Mouse (Mus musculus): ENCODE data around the gene Jhy.

Jhy gene

DNA sequence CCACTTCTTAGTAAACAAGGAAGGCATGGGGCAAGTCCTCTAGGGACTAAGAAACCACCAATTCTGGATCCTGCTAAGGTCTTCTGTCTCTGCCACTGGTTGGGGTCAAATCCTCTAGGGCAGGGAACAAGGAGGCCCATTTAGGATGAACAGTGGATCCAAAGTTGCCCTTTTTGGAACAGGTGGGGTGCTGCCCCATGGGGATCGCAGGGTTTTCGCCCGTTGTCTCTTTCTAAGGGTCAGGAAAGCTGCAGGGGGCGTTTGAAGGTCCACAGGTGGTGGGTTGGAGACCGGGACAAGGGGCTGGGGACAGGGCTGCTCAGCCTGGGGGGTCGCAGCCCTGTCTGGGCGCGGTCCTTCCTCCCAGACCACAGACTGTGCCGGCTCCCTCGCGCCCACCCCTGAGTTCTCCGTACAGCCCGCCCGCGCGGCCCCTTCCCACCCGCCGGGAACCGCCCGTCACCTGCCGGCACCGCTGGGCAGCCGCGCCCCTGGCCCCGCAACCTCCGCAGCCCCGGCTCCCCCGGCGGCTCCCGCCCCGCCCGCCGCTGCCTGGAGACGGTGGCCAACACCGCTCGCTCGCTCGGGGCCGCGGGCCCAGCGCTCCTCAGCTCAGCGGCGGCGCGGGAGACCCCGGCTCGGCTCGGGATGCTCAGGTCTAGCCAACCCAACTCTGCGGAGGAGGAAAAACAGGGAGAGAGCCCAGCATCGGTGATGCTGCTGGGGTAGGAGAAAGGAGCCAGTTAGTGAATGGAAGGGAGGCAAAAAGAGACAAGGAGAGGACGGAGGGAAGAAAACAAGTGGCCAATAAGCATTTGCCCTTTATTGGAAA, at the start of gene Jhy:
Jhy (minus strand) TSS at position 533 of the 832 bp plus-strand sequence.
- no peak for DNase-seq (ENCODE audit: low read depth)

DNA sequence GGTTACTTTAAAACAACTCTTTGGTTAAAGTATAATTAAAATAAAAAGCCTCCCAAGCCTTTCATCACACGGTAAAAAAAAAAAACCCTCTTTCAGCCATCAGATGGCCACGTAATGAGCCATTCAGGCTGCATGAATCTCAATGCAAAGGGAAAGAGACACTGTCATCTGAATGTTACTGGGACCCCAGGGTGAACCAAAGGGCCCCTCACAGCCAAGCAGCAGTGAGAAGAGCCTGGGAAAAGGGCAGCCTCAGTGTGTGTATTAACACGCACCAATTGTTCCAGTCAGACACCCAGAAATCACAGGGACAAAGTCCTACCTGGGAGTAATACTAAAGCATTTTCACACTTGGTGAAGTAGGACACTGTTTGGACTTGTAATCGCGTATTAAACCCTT, 48.5 kb upstream of the Jhy start:
- no peak for DNase-seq (ENCODE audit: low read depth)

DNA sequence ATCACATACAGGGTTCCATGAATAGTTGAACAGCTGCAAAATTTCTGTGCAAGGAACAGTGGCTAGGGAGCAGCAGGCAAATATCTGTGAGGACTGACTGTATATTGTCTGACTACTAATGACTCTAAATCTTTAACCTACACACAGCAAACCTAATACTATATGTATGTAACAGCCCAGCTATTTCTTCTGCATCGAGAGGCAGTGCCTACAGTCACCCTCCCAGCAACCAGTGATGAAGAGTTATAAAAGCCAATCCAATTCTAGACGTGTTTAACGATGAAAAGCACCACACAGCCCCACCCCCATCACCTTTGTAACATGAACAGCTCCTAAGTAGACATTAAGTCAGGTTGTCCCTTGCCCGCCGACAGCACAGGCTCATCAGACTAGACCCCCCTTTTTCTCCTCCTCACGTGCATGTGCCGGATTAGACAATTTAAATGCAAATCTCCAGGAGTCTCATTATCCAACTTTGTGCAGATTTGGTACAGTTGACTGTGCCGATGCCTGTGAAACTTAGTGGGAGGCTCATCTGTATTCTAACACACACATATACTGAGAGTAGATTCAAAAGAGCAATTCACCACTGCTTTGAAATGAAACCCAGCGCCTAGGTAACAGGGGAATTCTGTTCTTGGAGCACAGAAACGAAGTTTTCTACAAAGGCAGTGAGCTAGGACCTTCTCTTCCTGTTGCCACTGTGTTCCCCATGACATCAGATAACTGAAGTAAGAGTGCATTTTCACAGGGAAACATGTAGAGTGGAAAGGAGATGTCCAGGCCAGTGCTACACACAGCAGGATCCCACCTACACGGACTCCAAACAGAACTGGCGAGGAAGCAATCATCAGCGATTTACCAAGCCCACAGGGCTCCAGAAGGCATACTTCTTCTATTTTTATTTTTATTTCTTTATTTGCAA, 47.9 kb upstream of the Jhy start:
- no peak for DNase-seq (ENCODE audit: low read depth)

DNA sequence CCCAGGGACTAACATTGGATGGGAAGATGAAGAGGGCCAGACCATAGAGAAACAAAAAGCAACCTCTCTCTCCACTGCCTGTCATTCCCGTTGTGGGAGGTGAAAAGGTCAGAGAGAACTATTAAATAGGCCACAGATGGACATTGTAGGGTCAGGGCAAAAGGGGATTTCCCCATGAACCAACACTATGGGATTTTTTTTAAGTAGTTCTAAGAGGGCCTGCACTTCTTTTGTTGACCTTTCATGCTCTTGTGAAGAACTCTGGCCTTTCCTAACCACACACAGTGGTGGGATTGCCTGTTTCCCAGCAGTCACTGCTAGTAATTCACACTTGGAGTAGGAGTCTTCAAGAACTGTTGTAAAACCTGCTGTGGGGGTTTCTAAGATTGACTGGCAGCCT, 43.9 kb upstream of the Jhy start:
- no peak for DNase-seq (ENCODE audit: low read depth)

DNA sequence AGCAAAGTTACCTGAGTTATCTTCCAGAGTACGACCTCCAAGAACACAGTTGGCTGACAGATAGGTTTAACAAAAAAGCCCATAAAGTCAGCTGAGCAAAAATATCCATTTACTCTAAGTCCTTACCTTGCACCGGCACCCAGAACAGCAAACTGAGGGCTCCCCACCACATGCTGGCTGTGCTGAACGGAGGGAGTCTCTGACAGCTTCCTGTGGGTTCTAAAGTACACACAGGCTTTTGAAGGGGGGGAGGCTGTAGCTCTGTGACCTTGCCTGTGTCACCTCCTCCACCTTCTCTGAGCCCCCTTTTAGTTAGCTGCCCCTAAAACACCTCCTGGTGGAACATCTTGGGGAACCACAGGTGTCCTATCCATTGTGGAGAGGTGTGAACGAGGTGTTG, 40.5 kb upstream of the Jhy start, which contains the start of gene Crtam:
Crtam (minus strand) TSS at position 214 of the 400 bp plus-strand sequence.
- DNase-seq (ENCODE audit: low read depth): no peak

DNA sequence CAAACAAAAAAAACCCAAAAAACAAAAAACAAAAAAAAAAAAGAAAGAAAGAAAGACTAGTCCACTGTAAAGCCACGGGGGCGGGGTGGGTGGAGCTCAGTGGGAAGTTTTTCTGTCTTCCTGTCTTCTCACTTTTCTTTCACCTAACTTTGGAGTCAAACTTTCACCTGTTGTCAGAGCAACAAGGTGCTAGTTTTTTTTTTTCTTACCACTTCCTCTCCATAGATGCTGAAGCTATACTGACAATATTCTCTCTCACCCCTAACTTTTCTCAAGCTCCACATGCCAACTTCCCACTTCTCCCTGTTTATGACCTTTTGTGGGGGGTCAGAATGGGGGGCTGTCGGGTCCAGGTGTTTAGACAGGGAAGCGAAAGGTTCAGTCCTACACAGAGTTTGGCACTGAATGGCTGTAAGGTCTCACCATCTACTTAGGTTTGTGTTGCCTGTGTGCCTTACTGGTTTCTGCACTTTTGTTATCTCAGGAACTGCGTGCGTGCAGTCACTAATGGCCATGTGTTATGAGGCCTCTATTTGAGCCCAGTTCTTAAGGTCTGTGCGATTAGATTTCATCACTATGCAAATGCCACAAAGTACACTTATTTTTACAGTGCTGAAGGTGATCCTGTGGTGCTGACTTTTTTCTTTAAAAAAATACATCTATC, 33.3 kb upstream of the Jhy start:
- DNase-seq (ENCODE audit: low read depth): peak; percentile 3

DNA sequence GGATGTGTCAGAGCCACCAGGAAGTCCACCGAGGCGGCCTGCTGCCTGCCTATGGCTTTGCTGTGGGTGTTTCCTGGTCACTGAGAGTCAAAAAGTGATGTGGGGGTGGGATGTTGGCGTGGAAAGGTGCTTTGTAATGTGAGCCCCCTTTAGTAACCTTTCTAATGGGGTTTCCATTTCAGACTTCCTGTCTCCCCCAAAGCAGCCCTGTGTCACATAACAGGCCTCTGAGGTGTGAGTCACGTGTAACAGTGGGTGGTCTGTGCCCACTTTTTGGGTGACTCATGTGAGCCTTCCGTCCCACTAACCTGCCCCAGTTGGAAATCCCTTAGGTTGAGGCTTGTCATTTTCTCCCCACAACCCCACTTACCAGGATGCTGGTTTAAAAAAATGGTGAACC, 30.2 kb upstream of the Jhy start:
- no peak for DNase-seq (ENCODE audit: low read depth)

DNA sequence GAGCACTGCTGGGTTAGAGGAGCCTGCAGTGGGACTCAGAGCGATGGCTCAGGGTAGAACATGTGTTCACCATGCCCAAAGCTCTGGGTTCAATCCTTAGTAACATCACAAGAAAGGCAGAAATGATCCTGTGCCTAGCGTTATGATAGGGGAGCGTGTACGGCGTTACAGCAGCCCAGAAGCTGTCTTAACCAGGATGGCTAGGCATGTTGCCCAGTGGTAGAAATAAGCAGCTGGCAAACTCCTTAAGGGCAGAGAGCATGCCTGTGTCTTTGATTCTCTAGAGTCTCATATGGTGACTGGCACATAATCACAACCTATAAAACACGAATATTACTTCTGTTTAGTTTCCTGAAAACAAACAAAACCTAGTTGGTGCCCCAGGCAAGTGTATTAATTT, 27.6 kb upstream of the Jhy start:
- DNase-seq (ENCODE audit: low read depth): no peak

DNA sequence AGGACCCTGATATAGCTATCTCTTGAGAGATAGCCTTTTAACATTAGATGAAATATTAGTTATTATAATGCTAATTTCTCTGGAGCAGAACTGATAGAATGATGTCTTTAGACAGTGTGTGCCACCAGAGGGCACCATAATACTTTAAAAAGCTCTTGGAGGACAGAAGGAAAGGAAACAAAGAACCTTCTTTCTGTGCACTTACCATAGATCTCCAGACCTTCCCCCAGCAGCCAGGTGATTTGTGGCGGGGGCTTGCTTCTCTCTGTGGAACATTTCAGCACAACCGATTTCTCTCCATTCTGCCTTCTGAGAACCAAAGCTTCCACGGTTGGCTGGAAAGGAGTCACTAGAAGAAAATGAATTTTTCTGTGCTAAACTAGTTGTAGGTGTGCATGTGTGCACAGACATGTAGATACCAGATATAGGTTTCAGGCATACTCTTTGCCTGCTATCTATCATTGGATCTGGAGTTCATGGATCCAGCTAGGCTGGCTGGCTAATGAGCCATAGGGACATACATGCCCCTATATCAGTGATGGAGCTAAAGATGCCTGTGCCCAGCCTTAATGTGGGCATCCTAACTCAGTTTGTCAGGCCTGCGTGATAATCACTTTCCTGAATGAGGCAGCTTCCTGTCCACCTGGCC, 26.1 kb upstream of the Jhy start:
- peak; percentile 42 for DNase-seq (ENCODE audit: low read depth)

DNA sequence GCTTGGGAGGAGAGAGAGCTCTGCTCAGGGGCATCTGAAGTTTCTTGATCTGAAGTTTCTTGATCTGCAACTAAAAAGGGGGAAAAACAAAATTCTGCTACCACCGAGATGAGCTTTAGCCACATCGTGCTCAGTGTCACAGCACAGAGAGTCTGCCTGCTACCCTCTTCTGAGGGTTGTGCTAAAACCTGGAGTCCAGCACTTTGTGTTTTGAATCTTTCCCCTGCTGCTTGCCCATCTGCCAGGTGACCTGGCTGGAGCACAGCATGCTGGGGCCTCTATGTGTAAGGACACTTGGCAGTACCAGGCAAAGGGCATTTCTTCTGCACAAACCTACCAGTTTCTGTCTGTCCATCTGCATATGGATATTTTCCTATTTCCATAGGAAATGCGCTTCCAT, 20.4 kb upstream of the Jhy start:
- DNase-seq (ENCODE audit: low read depth): no peak

DNA sequence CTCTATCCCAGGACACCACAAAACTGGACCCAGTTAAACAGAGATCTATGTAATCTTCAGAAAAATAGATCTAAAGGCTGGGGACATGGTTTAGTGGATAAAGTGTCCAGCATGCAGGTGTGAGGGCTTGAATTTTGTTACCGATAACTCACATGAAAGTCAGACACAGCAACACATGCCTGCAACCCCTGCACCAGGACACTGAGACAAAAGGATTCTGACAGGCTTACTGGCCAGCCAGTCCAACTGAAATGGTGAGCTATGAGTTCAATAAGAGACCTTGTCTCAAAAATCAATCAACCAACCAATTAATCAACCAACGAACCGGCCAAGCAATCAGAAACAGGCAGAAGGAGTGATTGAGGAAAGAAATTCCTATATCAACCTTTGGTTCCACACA, 19.8 kb upstream of the Jhy start:
- no peak for DNase-seq (ENCODE audit: low read depth)

DNA sequence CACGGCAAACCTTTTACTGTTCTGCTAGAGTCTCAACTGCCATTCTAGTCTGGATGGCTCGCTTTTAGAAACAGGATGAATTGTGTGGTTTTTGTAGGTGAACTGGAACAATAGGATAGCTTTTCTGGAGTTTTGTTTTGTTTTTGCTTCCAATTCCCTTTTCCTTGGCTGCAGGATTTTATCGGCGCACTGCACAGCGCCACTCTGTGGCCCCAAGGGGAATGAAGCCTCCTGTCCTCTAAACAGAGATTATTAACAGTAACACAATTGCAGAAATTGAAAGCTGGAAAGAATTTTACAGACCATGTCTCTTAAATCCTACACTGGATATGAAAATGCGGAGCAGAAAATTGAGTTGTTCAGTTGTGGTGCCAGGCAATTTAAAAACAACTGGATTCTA, 18.6 kb upstream of the Jhy start:
- DNase-seq (ENCODE audit: low read depth): no peak

DNA sequence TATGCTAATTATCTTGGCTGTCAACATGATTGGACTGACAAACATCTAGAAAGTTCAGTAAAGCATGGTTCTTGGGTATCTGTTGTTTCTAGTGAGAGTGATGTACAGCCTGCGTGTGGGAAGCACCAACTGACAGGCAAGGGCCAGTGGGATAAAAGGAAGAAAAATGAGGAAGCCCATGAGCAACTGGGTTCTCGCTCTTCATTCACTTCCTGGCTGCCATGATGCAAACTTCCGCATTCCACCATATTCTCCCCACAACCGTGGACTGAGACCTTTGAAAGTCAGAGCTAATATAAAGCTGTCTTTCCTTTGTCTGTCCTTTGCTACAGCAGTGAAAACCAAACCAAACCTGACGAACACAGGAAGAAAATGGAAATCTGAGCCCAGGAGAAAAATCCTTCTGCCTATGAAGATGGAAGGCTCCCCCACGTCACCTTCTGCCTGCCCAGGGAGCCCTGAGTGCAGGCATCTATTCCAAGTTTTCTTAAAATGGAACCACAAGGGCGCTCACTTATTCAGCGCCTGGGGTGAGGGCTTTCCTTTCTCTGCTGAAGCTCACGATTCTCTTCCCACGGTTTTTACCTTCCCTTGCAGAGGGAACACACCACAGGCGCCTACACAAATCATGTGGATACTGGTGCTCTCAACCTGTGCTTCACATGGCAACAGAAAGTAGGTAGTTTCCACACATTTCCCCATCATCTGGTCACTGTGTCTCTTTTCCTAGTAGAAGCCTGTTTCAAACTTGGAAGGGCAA, 10.3 kb upstream of the Jhy start:
- no peak for DNase-seq (ENCODE audit: low read depth)

DNA sequence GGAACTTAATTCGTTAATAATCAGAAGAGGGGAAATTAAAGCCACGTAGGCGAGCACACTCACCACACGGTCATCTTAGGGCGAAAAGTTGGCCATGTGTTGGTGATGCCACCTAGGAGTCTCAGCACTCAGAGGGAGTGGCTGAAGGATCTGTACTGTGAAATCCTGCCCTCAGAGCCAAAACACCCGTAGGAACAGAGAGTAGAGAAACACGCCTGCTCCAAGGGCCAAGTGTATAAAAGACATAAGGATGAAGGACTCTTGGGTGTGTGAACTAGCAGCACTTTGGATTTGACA, 448 bp upstream of the Jhy start:
- no peak for DNase-seq (ENCODE audit: low read depth)

DNA sequence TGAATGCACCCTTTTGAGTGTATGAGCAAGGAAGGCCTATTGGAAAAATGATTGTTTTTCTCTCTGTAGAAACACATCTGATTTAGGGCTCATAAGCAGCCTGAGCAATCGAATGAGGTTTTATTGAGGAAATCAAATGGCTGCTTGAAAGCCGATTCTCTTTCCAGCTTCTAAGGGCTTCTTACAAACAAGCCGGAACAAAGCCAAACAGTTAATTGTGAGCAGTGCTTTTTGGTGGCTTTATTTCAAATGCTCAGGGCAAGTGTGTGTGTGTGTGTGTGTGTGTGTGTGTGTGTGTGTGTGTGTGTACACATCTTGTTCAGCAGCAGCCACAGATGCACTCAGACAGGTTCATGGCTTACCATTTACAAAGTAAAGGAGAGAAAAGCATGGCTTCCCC, 2.5 kb downstream of the Jhy start:
- DNase-seq (ENCODE audit: low read depth): no peak

DNA sequence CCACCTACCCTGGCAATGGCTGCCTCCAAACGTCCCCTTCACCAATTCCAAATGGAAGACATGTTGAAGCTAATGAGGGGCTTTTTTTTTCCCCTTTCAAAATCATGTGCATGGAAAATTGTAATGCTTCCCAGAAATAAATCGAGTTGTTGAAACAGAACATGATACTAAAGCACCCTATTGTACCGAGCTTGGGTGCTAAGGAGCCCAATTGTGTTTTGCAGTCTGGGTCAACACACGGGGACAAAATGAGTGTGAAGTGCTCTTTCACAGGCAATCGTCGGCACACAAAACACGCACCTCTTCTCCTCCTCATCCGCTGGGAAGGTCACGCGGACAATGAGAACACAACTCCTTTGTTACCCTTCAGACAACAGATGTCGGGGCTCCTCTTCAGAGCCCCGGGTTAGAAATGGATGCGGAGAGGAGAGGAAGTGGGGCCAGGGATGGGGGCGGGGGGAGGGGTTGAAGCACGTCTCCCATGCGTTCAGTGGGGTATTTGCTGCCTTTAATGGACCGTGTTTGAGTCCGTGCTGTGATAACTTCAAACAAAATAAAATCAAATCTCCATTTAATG, 14.8 kb downstream of the Jhy start:
- DNase-seq (ENCODE audit: low read depth): no peak

DNA sequence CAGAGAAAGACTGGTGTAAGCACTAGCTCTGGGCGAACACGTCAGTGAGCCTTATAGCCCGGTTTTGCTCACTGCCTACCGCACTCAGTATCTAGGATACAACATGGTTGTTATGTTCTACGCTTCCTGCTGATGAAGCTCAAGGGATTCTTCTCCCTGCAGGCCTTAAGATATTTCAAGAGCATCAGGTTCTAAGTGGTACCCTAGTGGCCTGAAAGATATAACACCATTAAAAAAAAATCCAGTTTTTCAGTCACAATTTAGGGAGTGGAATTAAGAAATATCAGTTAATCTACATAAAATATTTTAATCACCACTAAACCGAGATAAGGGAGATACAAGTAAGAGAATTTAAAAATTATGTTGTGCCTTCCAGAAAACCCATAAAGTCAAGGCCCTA, 15.4 kb downstream of the Jhy start:
- no peak for DNase-seq (ENCODE audit: low read depth)

DNA sequence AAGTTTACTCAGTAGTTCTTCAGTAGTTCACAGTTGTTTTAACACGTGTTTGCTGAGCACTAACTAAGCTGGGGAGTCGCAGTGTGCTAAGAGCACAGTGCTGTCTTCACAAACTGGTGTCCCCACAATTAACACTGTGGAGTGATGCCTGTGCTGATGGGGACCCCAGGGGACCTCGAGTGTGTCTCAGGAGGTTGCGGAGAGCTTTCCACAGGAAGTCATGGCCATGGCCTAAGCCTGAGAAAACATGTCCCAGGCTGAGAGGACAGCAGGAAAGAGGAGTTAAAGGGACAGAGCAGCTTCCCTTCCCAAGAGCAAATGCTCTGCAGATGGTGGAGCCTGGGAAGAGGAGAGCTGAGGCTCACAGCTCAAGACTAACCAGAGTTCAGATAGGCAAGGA, 16.8 kb downstream of the Jhy start:
- DNase-seq (ENCODE audit: low read depth): no peak

DNA sequence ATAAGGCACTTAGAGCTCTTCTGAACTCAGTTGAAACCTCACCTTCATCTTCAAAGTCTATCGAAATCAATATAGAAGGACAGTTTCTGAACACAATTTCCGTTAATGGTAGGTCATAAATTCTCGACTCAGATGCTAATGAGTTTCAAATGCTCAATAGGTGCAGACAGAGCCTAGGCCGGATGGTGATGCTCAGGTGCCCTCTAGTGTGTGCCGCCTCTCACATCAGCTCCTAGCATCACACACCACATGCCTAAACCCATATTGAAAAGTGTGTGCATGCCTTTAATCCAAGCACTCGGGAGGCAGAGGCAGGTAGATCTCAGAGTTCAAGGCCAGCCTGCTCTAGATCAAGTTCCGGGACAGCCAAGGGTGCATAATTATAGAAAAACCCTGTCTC, 26.5 kb downstream of the Jhy start:
- no peak for DNase-seq (ENCODE audit: low read depth)

DNA sequence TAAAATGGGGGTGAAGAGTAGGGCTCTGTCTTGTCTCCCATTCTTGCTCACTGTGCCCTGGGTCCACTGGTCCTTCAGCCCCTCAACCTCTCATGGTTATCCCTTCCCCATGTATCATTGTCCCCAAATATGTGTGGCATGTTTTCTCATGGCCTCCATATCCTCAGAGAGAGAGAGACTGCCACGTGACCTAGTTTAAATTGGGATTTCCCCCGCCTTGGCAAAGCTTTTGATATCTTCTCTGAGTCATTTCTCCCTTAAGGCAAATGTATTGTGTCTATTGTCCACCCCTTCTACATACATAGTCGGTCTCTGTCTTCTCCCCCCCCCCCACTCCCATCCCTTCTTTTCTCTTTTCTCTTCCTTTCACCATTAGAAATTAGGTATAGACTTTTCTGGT, 30.6 kb downstream of the Jhy start:
- DNase-seq (ENCODE audit: low read depth): no peak

DNA sequence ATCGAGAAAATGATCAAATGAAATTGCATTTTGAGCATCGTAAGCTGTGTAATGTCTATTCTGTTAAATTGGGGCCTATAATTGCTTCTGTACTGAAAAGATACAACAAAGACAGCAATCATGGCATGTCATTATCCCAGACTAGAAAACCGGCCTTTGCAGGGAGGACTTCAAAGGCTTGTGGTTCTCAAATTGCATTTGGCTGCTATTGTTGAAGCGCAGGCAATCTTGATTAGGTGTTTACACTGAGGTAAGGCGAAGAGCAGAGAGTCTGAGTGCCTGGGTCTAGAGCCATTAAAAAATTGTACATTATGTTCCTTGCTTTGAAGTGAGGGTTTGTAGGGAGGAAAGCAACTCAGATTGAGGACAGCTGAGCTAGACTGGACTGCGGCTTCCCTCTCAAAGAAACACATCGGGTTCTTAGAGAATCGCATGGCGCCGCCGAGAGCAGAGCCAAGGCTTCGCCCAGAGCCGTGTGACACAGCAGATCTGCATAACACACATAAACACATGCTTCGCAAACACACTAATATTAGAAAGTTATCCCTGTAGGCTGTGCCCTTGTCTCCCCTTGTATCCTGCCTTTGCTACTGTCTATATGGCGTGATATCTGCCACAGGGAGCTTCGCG, 36.5 kb downstream of the Jhy start:
- DNase-seq (ENCODE audit: low read depth): no peak

All from c-Kit-positive CD71-positive TER-119-negative erythroid progenitor cells, embryonic 14.5 days (primary cell).